Mouse (Mus musculus) layer of hippocampus, adult 8-10 months (tissue): Measurements from ENCODE around the gene Mettl11b. TPM values are rescaled to one million over a fixed set of nuclear protein-coding genes. Genes with fewer than 3 reads are reported as not detected.

Experiments
- DNase-seq, 2 experiments: peaks; one replicate each; pipeline ENCODE4 v3.0.0; 2022; ENCODE audit warnings: low spot score in 2 of 2
- total RNA-seq, 4 experiments: library from RNA; stranded (reverse); gene quantifications; 2 replicates each; pipeline ENCODE4 v1.2.4; 2022

Mettl11b gene
- total RNA-seq, 4 experiments from 2014 or later = 0.96 to 4.2 (median 3.1) TPM

DNA sequence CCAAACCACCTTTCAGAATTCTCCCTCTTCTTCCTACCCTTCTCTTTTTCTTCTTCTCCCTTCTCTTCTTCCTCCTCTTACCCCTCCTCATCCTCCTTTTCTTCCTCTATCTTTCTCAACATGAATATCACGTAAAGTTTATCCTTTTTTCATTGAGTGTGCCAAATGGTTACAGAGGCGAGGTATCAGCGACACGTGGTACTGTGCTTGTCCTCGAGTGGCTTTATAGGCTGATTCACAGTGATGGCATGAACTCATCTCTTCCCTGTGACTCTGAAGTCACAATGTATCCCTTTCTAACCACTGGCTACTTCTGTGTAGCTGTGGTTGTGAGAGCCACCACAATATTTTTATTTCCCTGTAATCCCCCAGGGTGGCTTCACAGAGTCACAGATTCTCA lies 68.6 kb downstream of the Mettl11b start:
- no peak for DNase-seq

Other genes starting within 250 kb of the Mettl11b start
- 100 to 1,000 TPM; 157 to 196 (median 173) TPM for gene Kifap3, start 54.4 kb upstream of the Mettl11b start, total RNA-seq
- gene Scyl3, start 203.9 kb upstream of the Mettl11b start, total RNA-seq = 10 to 100 TPM; 21.3 to 27.5 (median 25.5) TPM